Mouse (Mus musculus) induced T-regulatory cell, adult 2 months (primary cell): ENCODE results near the gene Shcbp1l.
A peak's percentile ranks its signal among the peaks of the same experiment; 100 is the strongest.
"Not testable (repeated sequence)": the region's sequence is repeated elsewhere in the genome, so short reads cannot be mapped to it uniquely, and the experiment has no call there.

Source experiments
- DNase-seq: peaks from one replicate; pipeline ENCODE4 v3.0.0-alpha.2; 2012; ENCODE audit warnings: low read depth

The Shcbp1l gene

DNA sequence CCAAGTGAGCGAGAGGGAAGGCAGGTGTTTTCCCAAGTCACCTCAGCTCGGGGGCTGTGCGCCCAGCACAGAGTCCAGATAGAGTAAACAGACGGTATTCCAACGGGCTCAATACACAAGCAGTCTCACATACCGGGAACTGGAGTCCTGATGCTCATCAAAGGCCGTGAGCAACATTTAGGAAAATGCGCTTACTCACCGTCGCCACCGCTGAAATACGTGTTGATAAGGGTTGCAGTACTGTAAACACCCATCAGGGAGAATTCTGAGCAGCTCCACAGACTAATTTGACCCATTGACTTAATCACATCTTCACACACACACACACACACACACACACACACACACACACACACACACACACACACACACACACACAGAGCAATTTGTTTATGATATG, 691 bp upstream of the Shcbp1l start:
- peak; percentile 64 for DNase-seq

DNA sequence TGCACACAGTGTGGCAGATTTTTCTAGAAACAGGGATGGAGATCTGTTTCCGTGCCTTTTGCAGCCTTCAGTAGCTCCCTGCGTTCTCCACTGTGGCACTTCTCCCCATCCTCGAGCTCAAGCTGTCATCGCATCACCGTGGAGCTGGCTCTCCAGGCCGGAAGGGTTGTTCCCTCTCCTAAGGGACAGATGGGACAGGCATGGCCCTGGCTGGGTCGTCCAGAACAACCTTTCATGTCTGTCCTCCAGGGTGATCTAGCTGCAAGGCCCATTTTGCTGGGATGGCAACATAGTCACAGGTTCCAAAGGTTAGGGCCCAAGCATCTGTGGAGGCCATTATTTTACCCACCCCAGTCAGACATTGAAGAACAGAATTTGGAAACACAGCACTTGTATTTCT, 6.2 kb downstream of the Shcbp1l start:
- no peak for DNase-seq

DNA sequence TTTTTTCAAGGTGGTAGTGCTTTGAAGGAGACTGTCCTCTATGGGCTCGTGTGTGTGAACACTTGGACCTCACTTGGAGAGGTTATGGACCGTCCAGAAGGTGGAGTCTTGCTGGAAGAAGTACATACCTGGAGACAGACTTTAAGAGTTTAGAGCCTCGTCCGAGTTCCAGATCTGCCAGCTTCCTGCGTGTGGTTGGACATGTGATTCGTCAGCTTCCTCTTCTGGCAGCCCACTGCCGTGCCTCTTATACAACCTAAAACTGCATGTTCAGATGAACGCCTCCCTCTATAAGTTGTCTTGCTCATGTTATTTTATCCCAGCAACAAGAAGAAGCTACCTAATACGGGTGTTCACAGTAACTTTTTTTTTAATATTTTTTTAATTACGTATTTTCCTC, 6.7 kb downstream of the Shcbp1l start:
- DNase-seq, result no peak

DNA sequence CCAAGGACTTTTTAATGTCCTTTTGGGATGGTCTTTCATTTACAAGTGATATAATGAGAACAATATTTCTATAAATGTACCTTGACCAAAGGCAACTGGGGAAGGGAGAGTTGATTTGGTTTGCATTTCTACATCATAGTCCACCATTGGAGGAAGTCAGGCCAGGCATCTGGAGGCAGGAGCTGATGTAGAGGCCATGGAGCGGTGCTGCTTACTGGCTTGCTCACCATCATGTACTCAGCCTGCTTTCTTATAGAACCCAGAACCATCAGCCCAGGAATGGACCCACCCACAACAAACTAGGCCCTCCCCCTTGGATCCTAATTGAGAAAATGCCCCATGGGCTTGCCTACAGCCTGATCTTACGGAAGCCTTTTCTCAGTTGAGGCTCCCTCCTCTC, 7.4 kb downstream of the Shcbp1l start:
- DNase-seq, result no peak

DNA sequence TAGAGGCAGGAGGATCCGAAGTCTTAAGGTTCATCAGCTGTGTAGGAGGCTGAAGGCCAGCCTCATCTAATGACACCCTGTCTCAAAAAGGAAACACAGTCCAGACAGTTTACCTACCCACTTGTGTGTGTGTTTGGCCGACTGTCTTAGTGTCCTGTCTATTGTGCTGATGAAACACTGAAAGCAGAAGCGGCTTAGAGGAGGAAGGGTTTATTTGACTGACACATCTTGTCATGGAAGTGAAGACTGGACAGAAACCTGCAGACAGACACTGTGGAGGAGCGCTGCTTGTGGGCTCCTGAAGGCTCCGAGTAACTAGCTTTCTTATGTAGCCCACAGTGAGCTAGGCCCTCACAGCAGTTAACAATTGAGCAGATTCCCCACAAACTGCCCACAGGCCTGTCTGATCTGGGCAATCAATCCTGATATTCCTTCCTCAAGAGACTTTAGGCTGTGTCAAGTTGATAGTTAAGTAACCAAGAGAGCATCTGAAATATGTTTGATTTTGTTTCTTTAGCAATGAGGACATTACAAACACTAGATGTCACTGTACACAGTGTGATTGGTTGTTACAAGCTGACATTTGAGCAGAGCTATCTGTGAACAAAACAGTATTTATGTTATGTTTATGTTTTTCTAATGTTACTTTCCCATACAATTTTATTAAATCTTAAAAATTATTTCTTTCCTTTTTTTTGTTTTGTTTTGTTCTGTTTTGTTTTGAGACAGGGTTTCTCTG, 9.1 kb downstream of the Shcbp1l start:
- DNase-seq, result no peak

DNA sequence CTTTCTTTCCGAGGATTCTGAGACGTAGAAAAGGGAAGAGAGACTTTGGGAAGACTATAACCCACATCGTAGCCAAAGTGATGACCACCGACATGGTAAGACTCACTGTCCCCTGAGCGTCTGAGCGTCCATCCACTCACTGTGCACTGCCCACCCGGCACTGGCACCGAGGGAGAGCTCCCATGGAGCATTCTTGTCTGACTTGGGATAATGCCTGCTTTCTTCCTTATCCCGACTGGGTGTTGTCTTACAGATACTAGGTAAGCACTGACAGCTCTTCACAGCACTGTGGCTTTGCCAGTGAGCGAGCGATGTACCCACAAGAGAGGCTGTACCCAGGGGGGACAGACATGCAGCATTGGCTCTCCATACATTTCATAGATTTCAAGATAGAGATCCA, 12.6 kb downstream of the Shcbp1l start:
- DNase-seq, result no peak

DNA sequence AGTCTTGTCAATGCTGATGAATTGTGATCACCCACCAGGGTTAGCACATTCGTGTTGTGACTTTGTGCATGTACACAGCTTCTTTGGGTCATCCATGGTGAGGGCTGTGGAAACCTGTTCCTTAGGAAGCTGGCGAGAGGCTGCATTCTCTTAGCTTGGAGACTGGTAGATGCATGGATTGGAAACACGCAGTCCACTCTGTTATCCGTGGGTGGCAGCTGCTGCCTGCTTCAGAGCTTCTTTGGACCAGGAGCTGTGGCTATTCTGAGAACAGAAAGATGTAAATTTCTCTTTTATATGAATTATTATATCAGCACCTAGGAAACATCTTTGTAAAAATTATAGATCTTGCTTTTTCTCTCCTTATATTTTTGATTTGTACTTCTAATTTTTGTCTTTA, 15.8 kb downstream of the Shcbp1l start:
- no peak for DNase-seq

DNA sequence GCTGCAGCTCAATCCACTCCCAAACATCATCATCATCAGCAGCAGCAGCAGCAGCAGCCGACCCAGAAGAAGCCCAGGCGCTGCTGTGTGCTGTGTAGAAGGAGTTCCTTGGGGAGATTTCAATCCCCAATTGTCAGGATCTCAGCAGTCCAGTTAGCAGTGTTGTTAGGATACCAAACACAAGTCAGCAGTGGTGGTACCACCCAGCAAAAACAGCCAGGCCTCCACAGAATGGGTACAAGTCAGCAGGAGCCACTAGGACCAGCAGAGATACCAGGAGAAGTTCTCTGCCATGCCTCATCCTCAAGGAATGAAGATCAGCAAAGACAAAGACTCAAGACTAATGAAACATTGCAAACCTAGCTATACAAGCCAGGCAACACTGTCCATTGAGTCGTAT, 16.7 kb downstream of the Shcbp1l start:
- no peak for DNase-seq

DNA sequence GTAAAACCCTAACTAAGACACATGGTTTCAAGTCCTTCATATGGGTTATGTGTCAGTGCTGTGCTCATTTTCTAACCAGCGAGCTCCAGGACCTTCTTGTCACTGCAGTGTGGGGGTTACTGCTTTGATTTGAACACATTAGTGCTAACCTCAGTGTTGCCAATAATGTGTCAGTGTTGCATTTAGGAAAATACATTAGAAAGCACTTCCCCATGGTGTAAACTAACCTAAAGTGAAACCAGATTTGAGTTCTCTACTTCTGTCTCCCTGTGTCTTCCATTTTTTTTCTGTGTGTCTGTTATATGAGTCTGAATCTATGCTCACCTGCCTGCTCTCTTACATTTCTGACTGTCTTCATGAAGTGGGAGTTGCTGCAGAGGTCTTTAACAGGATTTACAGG, 18.1 kb downstream of the Shcbp1l start:
- no peak for DNase-seq

DNA sequence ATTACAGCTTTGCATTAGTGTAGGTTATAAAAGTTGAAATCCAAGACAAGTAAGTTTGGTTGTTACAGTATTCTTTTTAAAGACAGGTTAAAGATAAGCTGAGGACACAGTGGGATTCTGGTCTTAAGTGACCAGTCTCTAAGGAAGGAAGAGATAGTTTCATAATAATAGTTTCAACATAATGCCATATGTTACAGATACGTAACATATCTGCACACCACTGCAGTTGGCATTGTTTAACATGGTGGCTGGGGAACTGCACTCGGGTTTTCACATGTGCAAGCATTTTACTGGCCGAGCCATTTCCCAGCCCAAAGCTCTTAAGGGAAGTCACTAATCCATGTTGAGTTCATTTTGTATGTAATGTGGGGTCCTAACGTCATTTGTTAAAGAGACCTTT, 18.7 kb downstream of the Shcbp1l start:
- DNase-seq, result no peak

DNA sequence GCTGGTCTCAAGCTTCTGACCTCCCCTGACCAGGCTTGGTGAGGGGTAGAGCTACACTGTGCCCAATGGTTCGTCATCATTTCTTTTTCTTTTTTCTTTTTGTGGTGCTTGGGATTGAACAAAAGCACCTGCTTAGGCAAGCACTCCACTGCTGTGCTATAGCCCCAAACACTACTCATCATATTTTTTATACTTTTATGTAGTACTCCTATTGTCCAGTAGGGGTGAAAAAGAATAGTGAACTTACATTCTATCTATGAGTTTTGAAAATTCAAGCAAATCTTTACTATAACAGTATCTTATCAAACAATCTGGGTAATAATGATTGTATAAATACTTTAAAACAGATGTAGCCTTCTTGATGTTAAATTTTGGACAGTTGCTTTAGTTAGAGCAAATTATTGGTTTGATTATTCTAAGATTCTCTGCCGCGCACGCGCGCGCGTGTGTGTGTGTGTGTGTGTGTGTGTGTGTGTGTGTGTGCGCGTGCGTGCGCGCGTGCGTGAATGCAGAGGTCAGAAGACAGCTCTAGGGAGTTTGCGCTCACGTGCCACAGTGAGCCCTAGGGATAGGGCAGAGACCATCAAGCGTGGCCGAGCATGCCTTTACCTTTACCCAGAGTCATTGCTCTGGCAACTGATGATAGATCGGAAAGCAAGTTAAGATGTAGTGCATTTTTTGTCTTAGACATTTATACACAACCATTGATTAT, 21.3 kb downstream of the Shcbp1l start:
- peak; percentile 43 for DNase-seq

DNA sequence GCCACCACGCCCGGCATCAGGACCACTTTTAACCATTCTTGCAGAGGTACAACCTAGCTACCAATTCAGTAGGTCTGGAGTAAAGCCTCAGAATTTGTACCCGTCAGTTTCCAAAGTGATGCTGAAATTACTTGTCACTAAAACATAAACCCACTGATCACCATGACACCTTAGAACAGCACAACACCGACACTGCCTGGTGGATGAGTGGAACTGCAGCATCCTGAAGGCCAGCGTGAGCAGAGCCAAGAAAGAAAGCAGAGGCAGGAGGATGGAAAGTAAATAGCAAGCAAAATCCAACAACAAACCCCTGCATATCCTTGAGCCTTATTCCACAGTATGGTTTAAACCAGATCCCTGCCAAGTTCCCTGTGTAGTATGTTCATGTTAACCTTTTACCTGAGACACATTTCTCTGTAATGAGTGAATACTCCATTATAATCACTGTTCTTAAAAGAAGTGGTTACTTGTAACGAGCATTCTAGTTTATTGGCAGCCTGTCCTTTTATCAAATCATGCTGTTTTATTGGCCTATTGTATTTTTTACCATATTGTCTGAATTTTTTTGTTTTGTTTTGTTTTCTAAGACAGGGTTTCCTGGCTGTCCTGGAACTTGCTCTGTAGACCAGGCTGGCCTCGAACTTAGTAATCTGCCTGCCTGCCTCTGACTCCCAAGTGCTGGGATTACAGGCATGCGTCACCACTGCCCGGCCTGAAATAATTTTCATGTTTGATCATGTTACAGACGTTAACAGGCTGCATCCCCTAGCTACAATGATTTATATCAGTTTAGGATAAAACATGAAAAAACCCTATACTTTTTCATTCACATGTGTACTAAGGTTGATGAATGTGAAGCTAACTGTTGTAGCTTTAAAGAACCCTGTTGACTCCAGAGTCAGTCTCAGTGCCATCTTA, 26.5 kb downstream of the Shcbp1l start:
- peak; percentile 70 for DNase-seq

DNA sequence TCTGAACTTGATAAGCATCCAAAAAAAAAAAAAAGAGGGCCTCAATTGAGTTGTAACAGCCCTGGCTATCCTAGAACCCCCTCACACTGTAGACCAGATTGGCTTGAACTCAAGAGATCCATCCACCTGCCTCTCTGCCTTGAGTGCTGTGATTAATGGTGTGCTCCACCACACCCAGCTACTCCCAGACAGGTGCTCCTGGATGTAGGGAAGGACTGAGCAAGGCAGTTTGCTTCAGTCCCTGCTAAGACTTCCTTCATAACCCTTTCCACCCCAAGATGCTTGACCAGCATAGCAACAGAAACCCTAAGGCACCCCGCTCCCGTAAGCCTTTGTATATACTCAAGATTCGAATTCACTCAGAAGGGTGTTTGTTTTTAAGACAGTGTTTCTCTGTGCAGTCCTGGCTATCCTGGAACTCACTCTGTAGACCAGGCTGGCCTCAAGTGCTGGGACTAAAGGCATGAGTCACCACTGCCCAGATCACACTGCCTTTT, 28.2 kb downstream of the Shcbp1l start:
- DNase-seq, result no peak

DNA sequence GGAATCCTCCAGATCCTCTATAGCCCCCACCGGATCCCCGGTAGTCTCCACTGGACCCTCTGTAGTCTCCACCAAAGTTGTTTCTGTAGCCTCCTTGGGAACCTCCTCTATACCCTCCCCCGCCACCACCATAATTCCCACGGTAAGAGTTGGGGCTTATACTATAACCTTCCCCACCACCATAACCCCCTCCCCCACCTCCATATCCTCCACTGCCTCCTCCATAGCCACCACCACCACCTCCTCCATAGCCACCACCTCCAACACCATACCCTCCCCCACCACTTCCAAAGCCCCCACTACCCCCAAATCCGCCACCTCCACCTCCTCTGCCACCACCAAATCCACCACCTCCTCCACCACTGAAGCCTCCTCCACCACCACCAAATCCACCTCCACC, 31.2 kb downstream of the Shcbp1l start:
- DNase-seq, result no peak

DNA sequence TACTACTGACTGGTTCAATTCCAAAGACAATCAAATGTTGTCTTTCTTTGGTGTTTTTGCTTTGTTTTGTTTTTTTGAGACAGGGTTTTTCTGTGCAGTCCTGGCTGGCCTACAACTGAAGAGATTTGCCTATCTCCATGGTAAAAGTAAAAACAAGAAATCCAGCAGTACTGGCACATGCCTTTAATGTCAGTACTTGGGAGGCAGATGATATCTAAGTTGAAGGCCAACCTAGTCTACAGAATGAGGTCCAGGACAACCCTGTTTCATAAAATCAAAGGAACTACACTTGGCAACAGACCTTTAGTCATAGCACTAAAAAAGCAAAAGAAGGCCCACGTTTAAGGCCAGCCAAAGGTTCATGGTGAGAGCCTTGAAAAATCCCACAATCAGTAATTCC, 36.8 kb downstream of the Shcbp1l start:
- DNase-seq, result no peak

DNA sequence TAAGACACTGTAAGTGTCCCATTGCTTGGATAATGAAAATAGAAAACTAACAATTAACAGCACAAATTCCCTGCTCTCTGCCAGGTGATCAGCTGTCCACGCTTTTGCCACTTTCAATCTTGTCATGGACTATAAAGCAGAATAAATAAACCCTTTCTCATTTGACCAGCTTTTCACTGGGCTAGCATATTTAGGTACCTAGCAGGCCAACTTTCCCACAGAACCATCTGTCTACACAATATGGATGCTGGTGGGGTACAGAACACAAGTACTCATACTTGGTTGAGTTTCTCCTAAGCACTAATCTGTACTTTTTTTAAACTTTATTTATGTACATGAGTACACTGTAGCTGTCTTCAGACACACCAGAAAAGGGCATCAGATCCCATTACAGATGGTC, 54.3 kb downstream of the Shcbp1l start:
- no peak for DNase-seq

DNA sequence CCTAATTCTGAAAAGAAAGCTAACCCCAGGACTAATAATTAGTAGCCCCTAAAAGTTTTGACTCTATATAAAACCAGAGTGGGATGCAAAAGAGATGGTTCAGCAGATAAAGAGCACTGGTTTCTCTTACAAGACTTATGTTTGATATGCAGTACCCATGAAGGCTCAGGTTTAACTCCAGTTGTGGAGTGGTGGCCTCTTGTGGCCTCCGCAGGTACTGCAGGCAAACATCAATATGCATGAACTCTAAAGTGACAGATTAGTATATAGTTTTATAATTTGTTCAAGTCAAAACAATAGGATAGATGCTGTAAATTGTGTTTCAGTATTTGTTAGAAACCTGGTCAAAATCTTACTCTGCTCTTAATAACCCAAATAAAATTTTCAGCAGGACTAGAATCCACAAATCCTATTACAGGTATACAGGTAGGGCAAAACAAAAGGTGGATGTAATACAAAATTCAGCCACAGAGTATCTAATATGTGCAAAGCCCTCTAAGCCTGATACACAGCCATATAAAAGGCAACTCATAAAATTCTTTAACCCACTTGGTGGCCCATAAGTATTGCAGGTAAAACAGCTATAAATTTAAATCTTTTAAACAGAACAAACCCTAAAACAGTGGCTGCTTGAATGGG, 55.5 kb downstream of the Shcbp1l start:
- peak; percentile 90 for DNase-seq

DNA sequence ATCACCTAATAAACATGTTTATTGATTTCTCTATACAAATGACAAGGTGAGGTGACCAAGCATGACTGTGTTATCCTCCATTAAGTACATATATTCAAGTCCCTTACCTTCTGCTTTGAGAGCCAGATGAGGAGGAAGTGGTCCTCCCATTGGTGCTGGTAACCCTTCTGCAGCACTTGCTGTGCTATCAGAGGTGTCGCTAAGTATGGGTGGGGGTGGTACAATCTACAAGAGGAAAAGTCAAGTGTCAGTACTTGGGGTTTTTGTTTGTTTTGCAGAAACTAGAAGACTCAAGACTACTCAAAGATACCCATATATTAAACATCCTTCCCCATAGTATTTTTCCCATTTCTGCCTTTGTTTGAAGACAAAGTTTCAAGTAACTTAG, 56.1 kb downstream of the Shcbp1l start:
- no peak for DNase-seq

DNA sequence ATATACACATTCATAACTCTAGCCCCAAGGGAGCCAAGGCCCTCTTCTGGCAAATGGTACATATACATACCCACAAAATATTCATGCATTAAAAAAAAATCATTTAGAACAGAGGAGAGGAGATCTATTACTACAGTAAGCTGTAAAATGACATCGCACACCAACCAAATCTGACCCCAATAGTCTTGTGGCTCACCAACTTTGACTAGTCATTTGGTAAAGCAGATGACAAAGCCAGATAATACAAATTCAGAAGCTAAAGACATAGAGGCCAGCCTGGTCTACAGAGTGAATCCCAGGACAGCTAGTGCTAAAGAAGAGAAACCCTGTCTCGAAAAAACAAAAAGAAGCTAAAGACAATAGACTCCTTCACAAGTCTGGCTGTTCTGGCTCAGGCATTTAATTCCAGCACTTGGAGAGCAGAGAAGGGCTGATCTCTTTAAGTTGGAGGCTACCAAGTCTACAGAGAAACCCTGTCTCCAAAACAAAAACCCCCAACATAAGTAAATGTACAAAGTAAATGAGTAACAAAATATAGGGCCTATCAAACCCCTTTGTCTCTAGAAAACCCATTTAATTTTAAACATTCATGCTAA, 60.3 kb downstream of the Shcbp1l start:
- DNase-seq, result peak; percentile 39

DNA sequence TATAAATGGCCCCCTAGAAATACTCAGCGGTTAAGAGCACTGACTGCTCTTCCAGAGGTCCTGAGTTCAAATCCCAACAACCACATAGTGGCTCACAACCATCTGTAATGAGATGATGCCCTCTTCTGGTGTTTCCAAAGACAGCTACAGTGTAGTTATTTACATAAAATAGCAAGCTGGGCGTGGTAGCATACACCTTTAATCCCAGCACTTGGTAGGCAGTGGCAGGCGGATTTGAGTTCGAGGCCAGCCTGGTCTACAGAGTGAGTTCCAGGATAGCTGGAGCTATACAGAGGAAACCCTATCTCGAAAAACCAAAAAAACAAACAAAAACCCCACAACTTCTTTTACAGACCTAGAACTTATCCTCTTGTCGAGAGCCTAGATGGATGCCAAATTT, 61.2 kb downstream of the Shcbp1l start:
- not testable (repeated sequence) for DNase-seq

DNA sequence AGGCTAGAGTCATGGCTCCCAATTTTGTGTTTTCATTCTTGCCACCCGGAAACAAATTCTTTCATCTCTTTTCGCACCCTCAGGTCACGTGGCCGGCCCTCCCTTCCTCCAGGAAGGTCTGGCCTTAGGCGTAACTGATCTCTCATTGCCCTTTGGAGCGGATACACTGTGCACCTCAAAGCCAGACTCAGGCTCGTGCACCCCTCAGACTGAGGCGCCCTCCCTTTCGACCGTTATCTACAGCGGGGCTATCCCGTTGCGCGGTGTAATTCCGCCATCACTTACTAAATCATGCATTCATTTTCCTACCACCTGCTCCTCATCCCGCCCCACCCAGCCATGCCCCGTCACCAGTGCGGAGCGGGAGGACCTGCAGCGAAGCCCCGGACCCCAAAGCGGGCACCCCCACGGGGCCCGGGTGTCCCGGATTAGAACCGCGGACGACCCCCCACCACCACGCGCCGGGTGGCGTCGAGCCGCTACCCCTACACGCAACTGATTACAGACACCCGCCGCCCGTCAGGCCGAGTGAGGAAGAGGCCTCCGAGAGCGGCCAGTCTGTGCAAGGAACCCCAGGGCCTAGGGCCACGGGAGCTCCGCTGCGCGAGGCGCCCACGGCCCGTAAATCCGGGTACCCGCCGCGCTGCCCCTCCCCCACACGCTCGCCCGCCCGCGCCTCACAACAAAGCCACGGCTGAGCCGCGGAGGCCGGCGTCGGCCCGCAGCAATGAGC, 62.0 kb downstream of the Shcbp1l start:
- DNase-seq, result peak; percentile 85
